Mouse (Mus musculus) left cerebral cortex, postnatal 10 days (tissue): Measurements from ENCODE around the gene Zc3h4. TPM values are rescaled to one million over a fixed set of nuclear protein-coding genes. Genes with fewer than 3 reads are reported as not detected.
"Not testable (repeated sequence)": the region's sequence is repeated elsewhere in the genome, so short reads cannot be mapped to it uniquely, and the experiment has no call there.

Experiments used
- DNase-seq, 2 experiments: peaks; one replicate each; pipeline ENCODE4 v3.0.0; 2021 to 2022; ENCODE audit warnings: low spot score in 2 of 2, mixed read lengths in 1 of 2; ENCODE audit errors: extremely low spot score in 1 of 2
- intact Hi-C: fragments of 180-260 bp; cut with DNase I; formaldehyde crosslinking; loops from one replicate; pipeline ENCODE4 v1.15.1; 2025
- total RNA-seq, 2 experiments: library from RNA; stranded (reverse); gene quantifications; 2 replicates each; pipeline ENCODE4 v1.2.3; 2021

Gene Zc3h4
- total RNA-seq = 10 to 100 TPM; 54.3 to 57.2 TPM

DNA sequence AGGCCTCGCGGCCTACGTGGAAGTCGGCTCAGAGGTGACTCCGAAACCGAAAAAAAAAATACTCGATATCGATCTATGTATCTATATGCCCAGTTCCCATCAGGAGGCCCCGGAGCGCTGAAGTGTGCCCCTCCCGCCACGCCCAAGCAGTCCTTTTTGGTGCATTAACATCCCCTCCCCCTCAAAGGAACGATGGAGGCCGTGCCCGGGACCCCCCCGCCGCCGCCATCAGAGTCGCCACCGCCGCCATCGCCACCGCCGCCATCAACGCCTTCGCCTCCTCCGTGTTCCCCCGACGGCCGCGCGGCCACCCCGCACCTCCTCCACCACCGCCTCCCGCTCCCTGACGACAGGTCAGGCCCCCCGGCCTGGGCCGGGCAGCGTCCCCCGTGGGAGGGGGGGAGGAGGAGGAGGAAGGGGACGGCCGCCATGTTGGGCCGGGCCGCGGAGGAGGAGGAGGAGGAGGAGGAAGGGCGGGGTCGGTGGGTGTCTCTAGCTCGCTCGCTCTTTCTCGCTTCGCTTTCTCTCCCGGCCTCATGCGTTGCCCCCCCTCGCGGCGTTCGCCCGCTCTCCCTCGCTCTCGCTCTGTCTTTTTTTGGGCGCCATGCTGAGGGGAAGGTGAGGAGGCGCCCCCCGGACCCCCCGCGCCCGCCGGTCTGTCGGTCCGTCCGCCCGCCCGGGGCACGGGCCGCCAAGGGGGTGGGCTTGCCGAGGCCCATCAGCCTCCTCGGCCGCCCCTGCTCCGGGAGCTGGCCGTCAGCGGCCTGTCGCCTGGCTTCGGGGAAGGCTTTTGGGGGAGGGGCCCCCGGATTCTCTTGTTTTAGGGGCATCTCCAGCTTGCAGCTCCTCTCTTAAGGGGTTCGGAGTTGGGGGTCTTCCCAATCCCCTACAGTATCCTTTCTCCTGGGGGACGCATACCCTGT is at the start of gene Zc3h4:
Zc3h4 (plus strand) TSS at position 222 of the 923 bp plus-strand sequence.
- DNase-seq = peak; percentile 79 to 94
- intact Hi-C loops = loop anchor here (5.0 to 10.0 kb wide), 2 partner anchors 211 to 334 kb away; partner anchors contain the start of genes Ap2s1 and Arhgap35

DNA sequence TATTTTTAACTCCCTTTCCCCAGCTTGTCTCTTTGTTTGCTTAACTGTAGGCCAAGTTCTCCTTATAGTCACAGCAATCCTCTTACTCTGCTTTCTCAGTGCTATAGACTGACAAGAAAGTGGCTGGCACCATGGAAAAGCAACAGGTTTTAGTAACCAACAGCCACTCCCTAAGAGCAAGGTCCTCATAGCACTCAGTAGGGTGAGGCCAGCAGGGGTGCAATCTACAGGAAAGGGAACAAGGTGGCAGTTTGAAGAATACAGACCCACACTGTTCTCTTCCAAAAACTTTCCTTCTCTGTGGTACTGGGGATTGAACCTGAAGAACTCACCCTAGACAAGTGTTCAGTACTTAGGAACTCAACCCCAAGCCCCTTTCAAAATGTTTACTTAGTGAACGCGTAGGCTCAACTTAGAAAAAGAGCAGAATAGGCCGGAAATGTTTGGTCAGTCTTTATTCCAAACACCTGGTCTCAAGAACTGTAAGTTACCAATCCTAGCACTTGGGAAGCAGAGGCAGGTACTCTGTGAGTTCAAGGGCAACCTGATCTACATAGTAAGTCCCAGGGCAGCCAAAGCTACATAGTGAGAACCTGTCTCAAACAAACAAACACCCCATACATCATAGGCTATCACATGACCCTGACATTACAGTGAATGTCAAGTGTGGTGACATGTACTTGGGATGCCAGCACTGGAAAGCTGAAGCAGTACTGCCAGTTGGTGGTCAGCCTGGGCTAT is 44.7 kb upstream of the Zc3h4 start:
- DNase-seq = no peak
- intact Hi-C loops = no loop called here

DNA sequence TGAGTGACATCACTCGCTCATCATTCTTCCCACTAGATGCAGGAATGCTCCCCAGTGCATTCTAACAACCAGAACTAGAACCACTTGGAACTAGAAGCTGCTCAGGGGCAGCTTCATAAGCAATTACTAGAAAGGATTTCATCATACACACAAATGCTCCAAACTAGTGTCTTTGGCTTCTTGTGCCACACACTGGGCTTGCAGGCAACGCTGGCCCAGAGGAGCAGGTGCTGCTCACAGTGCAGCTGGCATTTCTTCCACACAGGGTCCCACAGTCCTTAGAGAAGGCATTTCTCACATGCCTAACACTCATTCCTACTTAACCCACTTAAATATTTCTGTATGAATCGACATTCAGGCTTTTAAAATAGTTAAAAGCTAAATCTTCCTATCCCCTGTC is 43.1 kb upstream of the Zc3h4 start:
- intact Hi-C loops = no loop called here
- no peak for DNase-seq

DNA sequence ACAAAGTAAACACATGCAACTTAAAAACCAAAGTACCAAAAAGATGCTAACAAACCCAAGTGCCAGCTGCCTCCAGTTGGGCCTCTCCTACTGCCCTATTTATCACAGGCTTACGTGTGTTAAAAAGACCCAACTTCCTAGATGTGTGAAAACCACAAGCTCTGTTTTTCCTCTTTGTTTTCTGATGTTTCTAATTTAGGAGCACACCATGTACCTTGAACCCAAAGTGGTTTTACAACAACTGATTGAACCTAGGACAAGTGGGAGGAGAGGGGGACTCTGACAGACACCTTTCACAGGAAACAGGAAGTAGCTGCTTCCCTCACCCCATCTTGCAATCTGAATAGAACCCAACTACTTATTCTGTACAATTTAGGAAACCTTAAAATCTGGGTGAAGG is 36.4 kb upstream of the Zc3h4 start:
- no peak for DNase-seq
- intact Hi-C loops = no loop called here

DNA sequence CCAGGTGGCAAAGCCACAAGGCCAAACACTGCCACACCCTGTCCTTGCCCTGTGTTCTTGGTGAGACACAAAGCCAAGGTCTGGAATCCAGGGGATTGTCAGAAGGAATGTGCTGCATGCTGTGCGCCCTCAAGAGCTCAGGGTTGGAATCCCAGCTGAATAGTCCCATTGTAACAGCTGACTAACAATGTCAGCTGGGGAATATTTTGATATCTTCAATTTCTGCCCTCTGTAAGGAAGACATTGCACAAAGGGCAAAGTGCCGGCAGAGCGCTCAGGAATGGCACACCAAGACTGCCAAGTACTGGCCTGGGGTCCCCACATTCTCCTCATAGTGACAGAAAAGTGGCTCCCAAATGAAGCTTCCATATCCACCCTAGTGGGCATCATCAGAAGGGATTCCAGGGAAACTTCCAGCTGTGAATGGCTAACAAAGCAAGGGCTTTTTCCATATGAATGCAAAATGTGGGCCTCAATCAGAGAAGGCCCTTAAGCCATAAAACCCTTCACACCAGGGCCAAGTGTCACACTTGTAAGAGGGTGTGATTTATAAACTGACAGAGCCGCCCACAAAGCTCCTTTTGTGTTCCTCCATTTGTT is 35.7 kb upstream of the Zc3h4 start:
- DNase-seq = no peak
- intact Hi-C loops = no loop called here

DNA sequence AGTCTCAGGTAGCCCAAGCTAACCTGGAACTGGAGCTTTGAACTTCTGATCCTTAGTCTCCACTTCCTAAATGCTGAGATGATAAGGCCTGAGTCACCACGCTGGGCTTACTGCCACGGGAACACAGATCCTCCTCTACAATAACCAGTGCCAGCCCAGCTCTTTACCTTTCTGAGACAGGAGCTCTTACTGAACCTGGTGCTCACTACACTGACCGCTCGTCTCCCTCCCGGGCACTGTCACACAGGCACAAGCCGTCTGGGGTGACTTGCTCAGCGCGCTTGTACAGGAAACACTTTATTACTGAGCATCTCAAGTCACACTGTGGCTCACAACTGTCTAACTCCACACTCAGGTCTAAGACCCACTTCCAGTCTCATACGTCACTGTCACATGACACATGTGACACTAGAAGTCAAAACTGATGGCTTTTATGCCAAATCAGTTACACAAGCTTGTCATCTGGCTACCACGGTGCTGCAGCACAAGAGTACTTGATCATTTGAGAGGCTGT is 34.5 kb upstream of the Zc3h4 start:
- intact Hi-C loops = no loop called here
- peak in 1 of 2 experiments; percentile 20 for DNase-seq

DNA sequence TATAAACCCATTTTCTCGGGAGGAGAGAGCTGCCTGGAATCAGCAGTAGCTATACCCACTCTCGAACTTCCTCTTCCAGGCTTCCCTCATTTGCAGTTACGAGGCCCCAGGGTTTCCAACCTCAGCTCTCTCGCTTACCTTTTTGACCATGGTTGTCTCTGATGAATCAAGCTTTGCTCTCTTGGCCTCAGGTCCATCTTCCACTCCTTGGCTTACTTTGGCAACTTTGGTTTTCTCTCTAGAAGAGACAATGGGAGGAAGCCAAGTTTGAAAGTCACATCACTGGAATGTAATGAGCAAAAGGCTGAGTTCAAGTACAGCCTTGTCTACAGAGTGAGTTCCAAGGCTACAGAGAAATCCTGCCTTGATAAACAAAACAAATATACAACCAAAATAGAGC is 34.0 kb upstream of the Zc3h4 start:
- intact Hi-C loops = no loop called here
- DNase-seq = no peak

DNA sequence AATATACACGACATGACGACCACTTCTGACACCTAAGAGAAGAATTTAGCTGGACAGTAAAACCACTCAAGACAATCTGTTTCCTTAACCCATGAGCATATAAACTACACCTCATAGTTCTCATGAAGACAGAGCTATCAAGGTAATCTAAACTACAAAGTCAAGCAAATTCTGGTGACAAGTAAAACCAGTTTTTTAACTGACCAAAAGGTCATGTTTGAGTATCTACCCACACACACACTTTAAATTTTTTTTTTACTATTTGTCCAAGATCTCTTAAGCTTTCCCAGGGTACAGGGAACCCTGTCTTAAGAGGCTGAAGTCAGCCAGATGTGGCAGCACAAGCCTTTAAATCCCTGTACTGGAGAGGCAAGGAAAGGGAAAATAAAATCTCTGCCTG is 31.9 kb upstream of the Zc3h4 start:
- intact Hi-C loops = no loop called here
- DNase-seq = no peak

DNA sequence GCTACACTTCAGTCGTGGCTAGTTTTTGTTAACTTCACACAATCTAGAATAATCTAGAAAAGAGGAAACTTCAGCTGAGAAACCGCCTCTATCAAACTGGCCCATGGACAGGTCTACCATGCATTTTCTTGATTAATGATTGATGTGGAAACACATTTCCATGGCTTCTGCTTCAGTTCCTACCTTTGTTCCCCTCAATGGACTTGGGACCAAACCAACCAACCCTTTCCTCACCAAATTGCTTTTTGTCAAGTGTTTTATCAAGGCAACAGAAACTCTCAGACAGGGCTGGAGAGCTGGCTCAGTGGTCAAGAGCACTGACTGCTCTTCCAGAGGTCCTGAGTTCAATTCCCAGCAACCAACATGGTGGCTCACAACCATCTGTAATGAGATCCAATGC is 30.1 kb upstream of the Zc3h4 start:
- no peak for DNase-seq
- intact Hi-C loops = no loop called here

DNA sequence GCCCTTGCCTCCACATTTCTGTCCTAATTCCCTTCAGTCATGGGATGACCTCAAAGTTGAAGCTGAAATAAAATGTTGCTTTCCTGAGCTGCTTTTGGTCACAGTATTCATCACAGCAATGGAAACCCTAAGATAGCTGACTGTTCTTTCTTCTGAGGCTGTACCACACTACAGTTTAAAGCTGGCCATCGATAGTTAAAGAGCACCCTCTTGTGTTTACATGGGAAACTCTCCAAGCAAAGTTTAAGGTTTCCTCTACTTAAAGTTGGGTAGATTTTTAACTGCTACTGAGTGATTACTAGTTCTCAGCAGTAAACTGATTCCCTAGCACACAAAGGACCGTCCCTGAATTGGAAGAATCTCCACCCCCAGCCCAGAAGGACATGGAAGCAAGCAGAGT is 27.0 kb upstream of the Zc3h4 start:
- intact Hi-C loops = loop anchor here (2.0 kb wide), 1 partner anchor 79 kb away; no protein-coding TSS in a partner anchor

DNA sequence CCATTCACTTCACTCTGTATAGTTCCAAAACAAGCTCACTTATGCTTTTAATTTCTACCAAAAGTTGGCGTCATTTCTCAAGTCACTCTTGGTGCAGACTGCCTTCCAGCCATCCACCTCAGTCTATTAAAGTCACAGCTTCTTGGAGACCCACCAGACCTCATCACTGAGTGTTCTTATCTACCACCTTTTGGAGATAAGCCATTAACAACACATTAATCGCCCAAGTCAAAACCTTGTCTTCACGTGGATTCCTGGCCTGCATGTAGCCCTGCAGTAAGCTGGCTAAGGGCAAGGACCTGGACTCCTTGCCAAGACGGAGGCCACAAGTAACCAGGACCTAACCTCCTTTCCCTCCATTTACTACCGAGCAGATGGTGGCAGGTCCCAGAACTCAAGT is 25.7 kb upstream of the Zc3h4 start:
- intact Hi-C loops = no loop called here
- DNase-seq = no peak

More for the DNA sequence above, 27.0 kb upstream of the Zc3h4 start:
- no peak for DNase-seq

DNA sequence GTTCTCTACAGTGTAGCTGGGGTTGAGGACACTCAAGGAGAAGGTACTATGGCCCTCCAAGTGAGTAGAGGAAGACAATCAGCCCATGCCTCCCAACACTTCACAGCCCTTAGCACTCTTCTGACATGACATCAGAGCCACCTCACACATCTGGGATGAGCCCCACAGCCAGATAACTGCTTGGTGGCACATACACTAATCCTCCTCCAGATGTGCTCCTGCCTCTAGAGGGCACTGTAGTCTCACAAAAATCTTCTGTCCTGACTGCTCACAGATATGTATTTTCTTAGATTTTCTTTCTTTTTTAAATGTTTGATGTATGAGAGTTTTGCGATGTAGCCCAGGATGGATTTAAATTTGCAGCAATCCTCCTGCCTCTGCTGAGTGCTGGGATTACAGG is 24.2 kb upstream of the Zc3h4 start:
- DNase-seq = peak in 1 of 2 experiments; percentile 48
- intact Hi-C loops = no loop called here

DNA sequence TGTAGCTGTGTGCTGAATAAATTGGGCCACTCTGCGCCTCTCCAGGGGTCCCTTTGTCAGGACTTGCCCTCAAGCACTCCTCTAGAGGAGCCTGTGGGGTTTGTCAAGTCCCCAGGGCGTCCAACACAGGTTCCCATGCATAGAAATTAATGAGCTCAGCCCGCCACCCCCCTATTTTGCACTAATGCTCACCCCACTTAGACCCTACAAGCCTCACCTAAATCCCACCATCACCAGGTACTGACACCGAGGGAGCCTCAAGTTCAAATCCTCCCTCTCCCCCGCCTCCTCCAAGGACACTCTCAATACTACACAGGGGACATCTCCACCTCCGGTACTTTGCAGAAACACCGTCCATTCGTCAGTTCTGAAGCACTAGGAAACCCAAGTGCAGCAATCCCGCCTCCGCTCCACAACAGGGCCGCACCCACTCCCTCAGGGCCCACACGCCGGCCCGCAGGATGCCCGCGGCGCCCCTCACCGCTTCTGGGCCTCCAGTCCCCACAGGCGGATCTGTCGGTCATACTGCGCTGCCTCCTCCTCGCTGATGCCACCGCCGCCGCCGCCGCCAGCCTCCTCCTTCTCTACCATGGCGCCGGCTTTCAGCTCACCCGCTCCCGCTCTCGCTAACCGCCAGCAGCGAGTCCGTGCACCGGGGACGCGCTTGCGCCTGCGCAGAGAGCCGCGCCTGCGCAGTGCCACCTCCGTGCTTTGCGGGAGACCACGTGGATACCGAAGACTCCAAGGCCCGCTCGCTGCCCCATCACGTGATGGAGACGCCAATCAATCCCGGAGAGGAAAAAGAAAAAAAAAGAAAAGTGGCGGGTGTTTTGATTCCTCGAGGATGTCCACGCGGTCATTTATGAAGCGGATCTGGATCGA is 13.3 kb upstream of the Zc3h4 start, which contains the start of gene Sae1:
Sae1 (minus strand) TSS at position 647 of the 882 bp plus-strand sequence.
- intact Hi-C loops = no loop called here

DNA sequence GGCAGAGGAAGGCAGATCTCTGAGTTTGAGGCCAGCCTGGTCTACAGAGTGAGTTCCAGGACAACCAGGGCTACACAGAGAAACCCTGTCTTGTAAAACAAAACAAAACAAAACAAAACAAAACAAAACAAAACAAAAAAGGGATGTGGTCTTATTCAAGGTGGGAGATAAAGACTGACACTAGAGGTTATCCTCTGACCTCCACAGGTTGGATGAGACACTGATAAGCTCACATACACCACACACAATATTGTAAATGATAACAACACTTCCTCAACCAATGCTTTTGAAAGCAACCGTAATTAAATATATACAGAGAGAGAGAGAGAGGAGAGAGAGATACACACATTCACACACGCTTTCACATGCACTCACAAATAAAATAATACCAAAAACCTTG is 10.8 kb upstream of the Zc3h4 start:
- intact Hi-C loops, DNase-seq: not testable (repeated sequence)

More for the DNA sequence above, 13.3 kb upstream of the Zc3h4 start, which contains the start of gene Sae1:
- peak; percentile 96 to 98 for DNase-seq

DNA sequence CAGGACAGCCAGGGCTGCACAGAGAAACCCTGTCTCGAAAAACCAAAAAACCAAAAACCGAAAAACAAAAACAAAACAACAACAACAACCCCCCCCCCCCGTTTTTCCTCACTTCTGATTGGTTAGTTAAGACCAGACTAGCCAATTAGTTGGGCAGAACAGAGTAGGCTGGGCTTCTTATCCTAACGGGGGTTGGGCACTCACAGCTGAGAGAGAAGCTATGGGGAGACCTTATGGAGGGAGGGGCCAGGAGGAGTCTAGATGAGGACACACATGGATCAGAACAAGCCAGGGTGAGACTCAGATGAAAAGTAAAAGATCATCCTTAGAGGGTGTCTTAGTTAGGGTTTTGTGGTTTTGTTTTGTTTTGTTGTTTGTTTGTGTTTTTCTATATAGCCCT is 7.8 kb upstream of the Zc3h4 start:
- intact Hi-C loops = no loop called here
- no peak for DNase-seq

DNA sequence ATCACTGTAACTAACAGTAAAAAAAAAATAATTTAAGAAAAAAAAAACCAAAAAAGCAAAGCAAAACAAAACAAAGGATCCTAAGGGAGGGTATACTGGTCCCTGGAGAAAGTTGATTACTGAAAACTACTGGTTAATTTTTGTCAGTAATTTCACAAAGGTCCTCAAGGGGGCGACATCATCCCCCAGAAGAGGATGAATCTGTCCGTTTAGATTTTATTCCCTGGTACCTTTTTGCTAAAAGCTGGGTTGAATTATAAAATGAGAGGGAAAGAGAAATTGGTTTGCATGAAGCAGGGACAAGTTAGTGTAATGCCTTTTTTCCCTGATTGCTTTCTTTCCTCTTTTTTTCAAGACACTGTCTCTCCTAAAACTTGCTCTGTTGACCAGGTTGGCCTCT is 4.8 kb upstream of the Zc3h4 start:
- intact Hi-C loops = loop anchor here (2.0 kb wide), 2 partner anchors 31 to 67 kb away; no protein-coding TSS in a partner anchor
- peak in 1 of 2 experiments; percentile 50 for DNase-seq

DNA sequence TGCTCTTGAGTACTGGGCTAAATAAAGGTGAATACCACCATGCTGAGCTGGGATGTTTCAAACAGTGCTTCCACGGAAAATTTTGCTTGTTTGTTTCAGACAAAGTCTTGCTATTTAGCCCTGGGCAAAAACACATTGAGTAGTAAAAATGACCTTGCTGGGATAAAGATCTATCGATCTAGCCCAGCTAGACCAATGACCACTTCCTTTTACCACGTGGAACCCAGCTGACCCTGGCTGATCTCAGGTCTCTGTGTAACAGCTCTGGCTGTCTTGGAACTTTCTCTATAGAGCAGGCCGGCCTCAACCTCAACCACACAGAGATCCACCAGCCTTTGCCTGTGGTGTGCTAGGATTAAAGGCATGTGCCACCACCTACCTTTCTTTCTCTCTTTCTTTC is 3.2 kb upstream of the Zc3h4 start:
- intact Hi-C loops = loop anchor here (2.0 kb wide), 2 partner anchors 29 to 65 kb away; no protein-coding TSS in a partner anchor
- no peak for DNase-seq
